Mouse (Mus musculus): Measurements from ENCODE around the gene Chmp5. TPM values are rescaled to one million over a fixed set of nuclear protein-coding genes. Genes with fewer than 3 reads are reported as not detected.
"Not testable (repeated sequence)": the region's sequence is repeated elsewhere in the genome, so short reads cannot be mapped to it uniquely, and the experiment has no call there.

Chmp5 gene
- total and polyA plus RNA-seq, 3 experiments, result 2.9 to 188 (median 76.5) TPM

- no peak for TF ChIP-seq TAL1 (conservative IDR thresholded peaks at IDR 0.05; ENCODE audit: low read depth, low read length)
- TF ChIP-seq GATA1 (IDR thresholded peaks at IDR 0.05; ENCODE audit: borderline replicate concordance, low read length), result no peak
- TF ChIP-seq POLR2AphosphoS5 (IDR thresholded peaks at IDR 0.05; ENCODE audit: insufficient replicate concordance, low read depth, low read length), result no peak
Measured at GRCm38 (mm10) chr4:40921288-40921687, 26.9 kb upstream of the Chmp5 start.

DNA sequence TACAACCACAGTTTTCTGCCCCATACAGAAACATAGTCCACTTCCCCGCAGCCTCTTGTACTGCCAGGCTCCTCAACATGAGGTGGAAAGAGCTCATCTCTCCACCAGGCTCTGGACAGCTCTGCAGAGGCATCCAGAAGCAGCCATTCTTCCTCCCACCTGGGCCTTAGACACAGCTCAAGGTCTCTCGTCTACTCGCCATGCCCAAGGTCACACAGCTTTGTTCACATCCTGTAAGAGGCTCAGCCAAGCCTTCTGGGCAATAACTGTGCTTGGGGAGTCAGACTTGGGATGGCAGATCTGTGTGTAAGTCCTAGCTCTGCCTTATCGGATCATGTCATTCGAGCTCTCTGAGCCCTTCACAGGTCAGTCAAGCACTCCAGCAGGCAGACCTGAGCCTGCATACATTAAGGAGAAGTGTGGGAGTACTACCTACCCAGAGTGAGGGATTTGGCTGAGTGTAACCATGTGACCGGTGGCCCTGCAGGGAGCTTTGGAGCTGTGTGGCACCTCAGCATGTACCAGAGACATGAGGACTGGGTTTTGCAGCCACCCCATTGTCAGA lies 25.0 kb upstream of the Chmp5 start:
- TF ChIP-seq GATA2 (IDR thresholded peaks at IDR 0.05; ENCODE audit: borderline replicate concordance, low read depth, low read length) (no peak), CTCF (IDR thresholded peaks at IDR 0.05; ENCODE audit: low read depth, low read length) (no peak), GATA1 (IDR thresholded peaks at IDR 0.05; ENCODE audit: borderline replicate concordance, low read length) (no peak)
- Histone ChIP-seq H3K9me3 (replicated peaks) (no peaks in the 10 kb centered on the region), H3K4me3 (ENCODE audit: low read depth, low read length) (no peak overlapping the region), H3K4me1 (ENCODE audit: insufficient read depth, low read depth, low read length) (peaks cover 12% of the 10 kb centered on the region), H3K36me3 (replicated peaks) (no peaks in the 10 kb centered on the region), H3K27me3 (ENCODE audit: insufficient read depth, low read length) (peaks cover 49% of the 10 kb centered on the region)
- DNase-seq (ENCODE audit: low spot score) (no peak), ATAC-seq (ENCODE audit: extremely low read depth, insufficient number of reproducible peaks, low FRiP score, poor library complexity, severe bottlenecking) (no peak)

More at GRCm38 (mm10) chr4:40921288-40921687, 26.9 kb upstream of the Chmp5 start:
- Histone ChIP-seq H3K4me1 (ENCODE audit: insufficient read depth, low read depth, low read length) (peaks cover 12% of the 10 kb centered on the region), H3K36me3 (replicated peaks) (no peaks in the 10 kb centered on the region), H3K4me3 (ENCODE audit: low read depth, low read length) (no peak overlapping the region), H3K27me3 (ENCODE audit: insufficient read depth, low read length) (peaks cover 45% of the 10 kb centered on the region), H3K9me3 (replicated peaks) (peaks cover 3% of the 10 kb centered on the region; the same call in 1 of the 2 replicates)
- DNase-seq (ENCODE audit: low spot score), result no peak
- ATAC-seq (ENCODE audit: extremely low read depth, insufficient number of reproducible peaks, low FRiP score, poor library complexity, severe bottlenecking), result no peak

GRCm38 (mm10) chr4:40925568-40925967 lies 22.6 kb upstream of the Chmp5 start:
- ATAC-seq (ENCODE audit: extremely low read depth, insufficient number of reproducible peaks, low FRiP score, poor library complexity, severe bottlenecking), result no peak
- peaks cover 51% of the 10 kb centered on the region for H3K27me3 ChIP-seq (ENCODE audit: insufficient read depth, low read length)
- no peaks in the 10 kb centered on the region for H3K36me3 ChIP-seq (replicated peaks)
- H3K9me3 ChIP-seq (replicated peaks), result no peaks in the 10 kb centered on the region
- no peak for TF ChIP-seq POLR2AphosphoS5 (IDR thresholded peaks at IDR 0.05; ENCODE audit: insufficient replicate concordance, low read depth, low read length)
- no peak for TF ChIP-seq GATA1 (IDR thresholded peaks at IDR 0.05; ENCODE audit: borderline replicate concordance, low read length)
- TF ChIP-seq CTCF (IDR thresholded peaks at IDR 0.05; ENCODE audit: low read depth, low read length), result no peak
- TF ChIP-seq GATA2 (IDR thresholded peaks at IDR 0.05; ENCODE audit: borderline replicate concordance, low read depth, low read length), result no peak
- no peak for TF ChIP-seq TAL1 (conservative IDR thresholded peaks at IDR 0.05; ENCODE audit: low read depth, low read length)
- DNase-seq (ENCODE audit: low spot score), result no peak
- no peaks in the 10 kb centered on the region for H3K4me1 ChIP-seq (ENCODE audit: insufficient read depth, low read depth, low read length)
- no peak overlapping the region for H3K4me3 ChIP-seq (ENCODE audit: low read depth, low read length)

GRCm38 (mm10) chr4:40929046-40929445 lies 19.2 kb upstream of the Chmp5 start:
- no peak for ATAC-seq (ENCODE audit: extremely low read depth, insufficient number of reproducible peaks, low FRiP score, poor library complexity, severe bottlenecking)
- TF ChIP-seq POLR2AphosphoS5 (IDR thresholded peaks at IDR 0.05; ENCODE audit: insufficient replicate concordance, low read depth, low read length) (no peak), CTCF (IDR thresholded peaks at IDR 0.05; ENCODE audit: low read depth, low read length) (no peak), GATA2 (IDR thresholded peaks at IDR 0.05; ENCODE audit: borderline replicate concordance, low read depth, low read length) (no peak), GATA1 (IDR thresholded peaks at IDR 0.05; ENCODE audit: borderline replicate concordance, low read length) (no peak), TAL1 (conservative IDR thresholded peaks at IDR 0.05; ENCODE audit: low read depth, low read length) (no peak)
- peaks cover 27% of the 10 kb centered on the region for H3K27me3 ChIP-seq (ENCODE audit: insufficient read depth, low read length)
- H3K36me3 ChIP-seq (replicated peaks), result peaks cover 31% of the 10 kb centered on the region
- no peak for DNase-seq (ENCODE audit: low spot score)
- H3K9me3 ChIP-seq (replicated peaks), result no peaks in the 10 kb centered on the region
- H3K4me3 ChIP-seq (ENCODE audit: low read depth, low read length), result no peak overlapping the region
- H3K4me1 ChIP-seq (ENCODE audit: insufficient read depth, low read depth, low read length), result no peaks in the 10 kb centered on the region

GRCm38 (mm10) chr4:40933694-40934093 lies 14.5 kb upstream of the Chmp5 start:
- TF ChIP-seq POLR2AphosphoS5 (IDR thresholded peaks at IDR 0.05; ENCODE audit: insufficient replicate concordance, low read depth, low read length) (no peak), TAL1 (conservative IDR thresholded peaks at IDR 0.05; ENCODE audit: low read depth, low read length) (no peak), GATA2 (IDR thresholded peaks at IDR 0.05; ENCODE audit: borderline replicate concordance, low read depth, low read length) (no peak), GATA1 (IDR thresholded peaks at IDR 0.05; ENCODE audit: borderline replicate concordance, low read length) (no peak)
- Histone ChIP-seq H3K27me3 (ENCODE audit: insufficient read depth, low read length) (0 out of 2 replicates have a peak, but pooled peaks cover 2% of the 10 kb centered on the region), H3K36me3 (replicated peaks) (peaks cover 75% of the 10 kb centered on the region), H3K4me1 (ENCODE audit: insufficient read depth, low read depth, low read length) (peaks cover 4% of the 10 kb centered on the region; the same call in 1 of the 2 replicates), H3K4me3 (ENCODE audit: low read depth, low read length) (no peak overlapping the region), H3K9me3 (replicated peaks) (no peaks in the 10 kb centered on the region)
- no peak for DNase-seq (ENCODE audit: low spot score)
- no peak for ATAC-seq (ENCODE audit: extremely low read depth, insufficient number of reproducible peaks, low FRiP score, poor library complexity, severe bottlenecking)

DNA sequence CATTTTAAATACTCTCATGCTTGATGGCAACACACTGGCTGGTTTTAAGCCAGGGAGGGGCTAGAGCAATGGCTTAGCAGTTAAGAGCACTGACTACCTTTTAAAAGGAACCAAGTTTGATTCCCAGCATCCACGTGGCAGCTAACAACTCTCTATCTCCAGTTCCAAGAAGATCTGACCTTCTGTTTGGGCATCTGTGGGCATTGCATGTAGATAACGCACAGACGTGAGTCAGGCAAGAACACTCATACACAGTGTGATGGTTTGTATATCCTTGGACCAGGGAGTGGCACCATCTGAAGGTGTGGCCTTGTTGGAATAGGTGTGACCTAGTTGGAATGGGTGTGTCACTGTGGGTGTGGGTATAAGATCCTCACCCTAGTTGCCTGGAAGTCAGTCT lies 13.8 kb upstream of the Chmp5 start:
- not testable (repeated sequence) for ATAC-seq (ENCODE audit: extremely low read depth, insufficient number of reproducible peaks, low FRiP score, poor library complexity, severe bottlenecking); H3K27me3 ChIP-seq (ENCODE audit: insufficient read depth, low read length); H3K4me3 ChIP-seq (ENCODE audit: low read depth, low read length); H3K4me1 ChIP-seq (ENCODE audit: insufficient read depth, low read depth, low read length); DNase-seq (ENCODE audit: low spot score); H3K9me3 ChIP-seq (replicated peaks)
- peaks cover 82% of the 10 kb centered on the region for H3K36me3 ChIP-seq (replicated peaks)
